Mouse (Mus musculus) lung, adult 18-20 months (tissue): ENCODE measurements at regions not wholly inside any gene's neighbourhood (a gene's known extent, or its start where the extent isn't known, plus 50 kb on each side); places are given as distances from the start of the nearest gene placed in this dataset.
A peak's percentile ranks its signal among the peaks of the same experiment; 100 is the strongest.

Experiments
- DNase-seq, 2 experiments: peaks; one replicate each; pipeline ENCODE4 v3.0.0; 2022; ENCODE audit warnings: mixed read lengths in 2 of 2

DNA sequence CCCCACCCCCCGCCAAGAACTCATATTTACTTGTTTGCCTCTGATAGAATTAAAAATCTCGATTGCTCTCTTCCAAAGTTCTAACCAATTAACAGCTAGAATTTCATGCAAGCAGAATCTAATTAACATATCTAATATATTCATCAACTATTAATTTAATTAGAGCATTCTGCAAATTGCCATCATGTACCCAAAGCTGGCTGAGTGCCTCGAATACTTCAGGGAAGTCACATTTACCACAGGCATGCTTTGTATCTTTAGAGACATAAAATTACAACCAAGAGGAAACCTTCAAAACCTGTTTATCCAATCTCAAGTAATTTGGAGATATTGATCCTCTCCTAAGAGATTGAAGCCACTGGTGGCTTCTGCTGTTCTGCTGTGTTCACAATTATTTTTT lies 401.6 kb upstream of the Nmur2 start:
- no peak for DNase-seq

DNA sequence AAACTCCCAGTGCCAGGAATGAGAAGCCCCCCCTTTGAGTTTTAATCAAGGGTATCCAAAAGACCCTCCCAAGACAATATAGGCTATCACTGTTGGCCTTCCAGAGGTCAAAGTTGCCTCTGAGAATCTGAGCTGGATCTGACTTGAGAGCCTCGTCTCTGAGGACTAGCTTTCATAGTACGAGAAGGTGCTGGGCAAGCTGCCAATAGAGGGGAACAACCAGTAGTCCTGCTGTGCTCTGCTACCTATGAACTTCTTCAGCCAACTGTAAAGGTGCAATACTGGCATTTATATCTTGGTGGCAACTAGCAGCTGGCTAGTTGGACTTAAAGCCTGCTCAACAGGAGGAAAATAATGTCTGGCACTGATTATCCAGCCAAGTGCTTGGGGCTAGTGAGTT lies 400.3 kb upstream of the Nmur2 start:
- DNase-seq: no peak

DNA sequence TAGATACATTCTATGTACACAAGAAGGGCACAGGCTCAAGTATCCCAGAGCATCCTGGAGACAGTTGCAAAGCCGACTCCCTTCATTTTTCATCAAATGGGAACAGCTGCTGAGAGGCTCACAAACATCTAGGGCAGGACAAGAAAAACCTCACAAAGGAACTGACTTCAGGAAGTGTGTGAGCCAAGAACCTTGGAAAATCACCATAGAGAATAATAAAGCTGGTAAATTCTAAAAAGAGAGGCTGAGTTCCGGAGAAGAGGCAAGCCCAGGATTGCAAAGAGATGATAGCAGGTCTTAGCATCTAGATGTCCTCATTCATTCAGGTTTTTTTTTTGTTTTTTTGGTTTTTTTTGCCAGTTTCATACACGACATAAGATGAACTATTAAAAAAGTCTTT lies 390.3 kb upstream of the Nmur2 start:
- no peak for DNase-seq

DNA sequence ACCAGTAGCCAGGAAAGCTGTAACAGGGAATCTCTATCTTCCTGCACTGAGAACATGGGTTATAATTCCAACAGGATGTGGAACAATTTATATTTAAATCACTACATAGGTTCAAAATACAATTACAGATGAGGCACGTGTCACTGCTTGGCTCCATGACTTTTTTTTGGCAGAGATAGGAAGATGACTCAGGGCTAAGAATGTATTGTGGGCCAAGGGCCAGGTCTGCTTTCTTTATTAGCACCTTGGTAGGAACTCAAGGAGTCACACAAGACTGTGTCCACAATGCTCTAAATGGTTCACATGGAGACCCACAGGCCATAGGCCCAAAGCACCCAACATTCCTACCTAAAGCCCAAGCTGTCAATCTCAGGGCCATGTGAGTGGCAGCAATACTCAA lies 344.0 kb upstream of the Nmur2 start:
- no peak for DNase-seq

DNA sequence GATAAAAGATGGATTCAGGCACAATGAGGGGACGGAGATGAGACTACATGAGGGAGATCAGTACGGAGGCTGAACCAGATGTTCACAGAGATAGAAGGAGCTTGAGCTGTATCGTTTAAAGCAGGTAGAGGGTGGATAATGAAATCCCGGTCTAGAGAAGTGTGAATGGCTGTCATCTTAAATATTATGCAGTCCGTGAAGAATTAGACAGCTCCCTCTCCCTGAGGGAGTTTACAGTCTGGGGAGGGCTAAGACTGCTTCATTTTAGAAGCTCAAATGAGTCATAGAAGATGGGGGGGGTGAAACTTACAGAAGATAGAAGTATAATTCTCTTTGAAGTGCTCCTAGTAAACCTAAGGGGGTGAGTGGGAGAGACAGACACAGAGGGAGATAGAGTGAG lies 336.7 kb upstream of the Nmur2 start:
- no peak for DNase-seq

DNA sequence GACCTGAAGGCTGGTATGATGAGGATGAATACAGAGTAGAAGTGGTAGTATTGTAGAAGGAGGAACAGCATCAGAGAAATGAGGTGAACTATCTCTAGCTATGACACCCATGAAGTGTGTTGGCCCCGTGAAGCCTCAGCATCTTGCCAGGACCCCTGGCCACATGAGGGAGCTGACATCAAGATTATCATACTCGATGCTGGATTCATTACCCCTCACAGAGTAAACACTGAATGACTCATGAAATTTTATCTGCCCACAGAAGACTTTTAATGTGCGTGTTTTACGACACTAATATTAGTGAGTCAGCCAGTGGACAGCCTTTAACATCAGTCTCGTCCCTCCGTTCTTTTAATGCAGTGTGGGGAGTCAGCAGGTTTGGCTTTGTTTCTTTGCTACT lies 333.5 kb upstream of the Nmur2 start:
- no peak for DNase-seq

DNA sequence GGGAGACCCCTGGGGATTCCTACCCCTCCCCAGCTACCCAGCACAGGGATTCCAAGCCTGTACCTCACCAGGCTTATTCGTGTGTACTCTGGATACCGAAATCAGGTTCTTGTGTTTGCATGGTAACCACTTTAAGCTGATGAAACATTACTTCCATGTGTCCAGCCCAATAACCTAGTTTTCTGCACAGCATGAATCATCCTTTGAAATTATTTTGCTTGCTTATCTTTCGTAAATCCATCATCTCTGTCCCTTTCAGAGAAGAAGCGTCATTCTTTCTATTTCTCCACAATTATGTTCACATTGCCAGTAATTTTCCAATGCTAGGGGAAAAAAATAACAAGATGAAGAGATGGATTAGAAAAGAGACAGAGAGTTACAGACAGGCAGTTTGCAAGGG lies 332.8 kb upstream of the Nmur2 start:
- DNase-seq: no peak

DNA sequence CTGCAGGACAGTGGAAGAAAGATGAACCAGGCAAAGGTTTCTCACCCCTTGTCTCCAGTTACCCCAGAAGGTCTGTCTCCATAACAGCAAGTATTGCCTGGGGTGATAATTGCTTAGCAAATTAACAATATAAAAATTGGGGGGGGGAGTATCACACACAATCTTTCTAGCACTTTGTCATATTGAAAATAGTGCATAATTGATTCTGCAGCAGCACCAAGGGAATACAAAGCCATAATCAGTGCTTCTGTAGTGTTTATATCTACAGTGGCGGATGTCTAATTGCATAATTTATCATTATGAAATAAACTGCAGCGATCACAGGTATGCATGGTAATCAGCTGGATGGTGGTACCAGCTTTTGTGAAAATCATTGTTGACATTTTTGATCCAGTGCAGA lies 316.9 kb upstream of the Nmur2 start:
- DNase-seq: no peak

DNA sequence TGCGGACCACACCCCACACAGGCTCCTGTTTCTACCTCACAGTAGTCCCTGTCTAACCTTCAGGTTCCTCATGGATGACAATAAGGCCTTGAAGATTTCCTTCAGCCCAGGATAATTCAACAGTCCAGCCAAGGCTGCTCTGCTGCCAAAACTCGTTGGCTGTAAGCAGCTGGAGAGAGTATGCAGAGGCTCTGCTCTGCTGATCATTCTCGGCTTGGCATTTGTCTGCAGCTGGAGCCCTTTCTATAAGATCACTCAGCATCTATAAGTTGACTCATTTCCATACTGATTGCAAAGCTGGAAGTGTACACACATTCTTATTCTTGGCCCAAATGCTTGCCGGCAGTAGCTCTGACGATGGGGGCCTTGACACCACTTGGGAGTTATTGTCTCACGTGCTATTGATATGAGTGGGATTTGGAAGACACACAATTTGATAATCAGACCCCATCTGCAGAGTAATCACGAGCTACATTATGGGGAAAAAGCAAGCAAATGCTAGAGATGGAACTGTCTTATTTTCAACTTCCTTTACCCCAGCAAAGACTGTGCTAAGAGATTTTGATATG lies 311.1 kb upstream of the Nmur2 start:
- no peak for DNase-seq

DNA sequence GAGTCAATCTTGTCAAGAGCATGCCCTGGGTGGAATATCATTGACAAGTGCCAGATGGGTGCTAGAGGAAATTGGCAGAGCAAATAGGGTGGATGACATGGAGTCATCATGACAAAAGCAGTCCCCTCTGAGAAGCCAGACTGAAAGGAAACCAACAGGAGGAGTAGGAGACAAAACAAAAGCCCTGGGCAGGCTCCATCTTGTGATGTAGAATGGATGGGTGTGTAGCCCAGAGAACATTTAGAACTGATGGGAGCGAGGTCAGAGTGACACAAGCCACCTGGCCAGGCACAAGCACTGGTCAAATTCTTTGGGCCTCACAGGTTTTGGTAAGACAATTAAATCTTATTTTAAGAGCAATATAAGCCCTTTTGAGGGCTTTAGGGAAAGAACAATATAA lies 310.4 kb upstream of the Nmur2 start:
- peak; percentile 4 to 30 for DNase-seq

DNA sequence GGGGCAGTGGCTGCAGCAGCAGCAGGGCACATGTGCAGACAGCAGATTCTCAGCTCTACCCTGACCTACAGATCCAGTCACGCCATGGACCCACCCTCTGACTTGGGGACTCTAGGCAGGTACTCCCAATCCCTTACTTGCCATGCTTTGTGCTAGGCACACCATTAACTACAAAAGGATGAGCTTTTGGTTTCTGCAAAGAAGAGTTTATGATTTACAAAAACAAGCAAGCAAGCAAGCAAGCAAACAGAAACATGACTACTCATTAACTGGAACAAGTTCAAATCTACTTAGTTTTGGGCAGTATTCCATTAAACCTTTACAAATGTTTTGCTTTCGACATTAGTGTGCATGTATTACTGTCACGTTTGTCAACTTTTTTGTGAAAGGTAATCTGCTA lies 309.0 kb upstream of the Nmur2 start:
- DNase-seq: no peak

DNA sequence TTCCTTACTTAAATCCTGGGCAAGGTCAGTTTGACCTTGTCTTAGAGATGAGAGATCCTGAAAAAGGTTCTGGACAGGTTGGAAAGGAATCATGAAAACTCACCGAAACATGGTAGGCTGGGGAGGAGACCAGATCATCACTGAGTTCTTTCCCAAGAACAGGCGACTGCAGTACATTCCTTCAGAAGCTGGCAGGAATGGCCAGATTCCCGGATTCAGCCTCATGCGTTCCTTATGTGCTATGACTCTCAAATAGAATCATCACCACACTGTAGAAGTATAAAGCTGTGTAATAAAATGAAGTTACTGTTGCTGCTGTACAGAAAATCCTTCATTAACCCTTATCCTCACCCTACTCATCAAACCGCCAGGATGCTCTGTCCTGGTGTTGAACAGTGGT lies 307.6 kb upstream of the Nmur2 start:
- DNase-seq: no peak

DNA sequence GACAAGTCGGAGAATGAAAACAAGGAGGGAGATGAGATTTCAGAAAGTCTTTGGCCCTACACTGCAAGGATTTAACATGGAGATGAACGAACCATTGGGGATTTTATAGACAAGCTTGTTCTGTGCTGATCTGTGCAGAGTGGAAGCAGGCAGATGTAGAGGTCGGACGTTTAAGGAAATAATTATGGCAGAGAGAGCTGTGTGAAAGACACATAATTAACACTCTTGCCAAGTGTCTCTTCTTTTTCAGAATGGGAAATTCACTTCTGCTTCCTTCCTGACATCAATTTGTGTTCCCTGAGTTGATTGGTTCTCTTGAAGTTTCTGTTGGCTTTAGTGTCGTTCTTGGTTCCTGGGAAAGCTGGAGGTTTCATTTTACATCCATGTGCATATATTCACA lies 302.3 kb upstream of the Nmur2 start:
- DNase-seq: no peak

DNA sequence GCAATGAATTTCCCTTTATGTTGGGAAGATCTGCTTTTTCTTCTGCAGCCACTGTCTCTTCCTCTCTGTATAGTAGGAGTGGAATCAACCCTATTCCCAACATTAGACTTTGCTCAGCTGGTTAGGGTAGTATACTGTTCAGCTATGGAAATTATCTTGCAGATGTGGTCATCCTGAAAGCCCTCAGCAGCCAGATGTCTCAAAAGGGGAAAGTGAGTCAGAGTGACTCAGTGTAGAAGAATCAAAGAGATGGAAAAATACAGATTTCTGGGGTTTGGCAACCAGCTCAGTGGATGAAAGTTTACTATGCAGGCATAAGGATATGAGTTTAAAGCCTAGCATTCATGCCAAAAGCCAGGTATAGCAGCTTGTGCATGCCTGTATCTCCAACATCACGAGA lies 300.9 kb upstream of the Nmur2 start:
- DNase-seq: no peak

DNA sequence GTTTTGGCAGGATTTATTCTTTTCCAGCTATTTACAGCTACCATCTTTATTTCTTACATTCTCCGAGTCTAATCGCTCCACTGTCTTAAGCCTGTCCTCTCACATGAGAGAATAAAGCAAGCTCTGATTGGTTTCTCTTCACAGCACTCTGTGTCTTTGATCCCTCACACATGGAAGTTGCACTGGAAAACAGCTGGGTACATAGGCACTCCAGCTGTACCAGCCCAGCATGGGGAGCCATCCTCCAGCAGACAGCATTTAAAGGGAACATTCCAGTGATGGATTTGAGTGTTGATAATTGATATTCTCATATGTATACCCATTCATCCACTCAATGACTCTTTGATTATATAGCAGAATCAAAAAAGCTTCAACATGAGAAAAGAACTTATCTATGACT lies 300.2 kb upstream of the Nmur2 start:
- DNase-seq: no peak

DNA sequence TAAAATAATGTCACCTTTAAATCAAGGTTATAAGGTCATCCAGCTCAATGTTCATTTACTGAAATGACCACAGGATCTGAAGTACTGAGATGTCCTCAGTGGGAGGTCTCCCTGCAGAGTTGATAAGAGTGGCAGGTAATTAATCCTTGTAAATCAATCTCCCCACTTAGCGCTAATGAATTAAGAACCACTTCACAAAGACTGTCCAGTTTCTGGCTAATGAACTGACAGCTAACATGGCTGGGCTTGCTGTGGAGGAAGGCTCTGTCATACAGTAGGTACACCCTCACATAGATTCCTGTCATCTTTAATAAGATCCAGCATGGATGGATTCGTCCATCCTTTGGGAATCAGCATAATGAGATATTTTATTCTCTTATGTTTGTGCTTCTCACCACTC lies 297.7 kb upstream of the Nmur2 start:
- DNase-seq: no peak

DNA sequence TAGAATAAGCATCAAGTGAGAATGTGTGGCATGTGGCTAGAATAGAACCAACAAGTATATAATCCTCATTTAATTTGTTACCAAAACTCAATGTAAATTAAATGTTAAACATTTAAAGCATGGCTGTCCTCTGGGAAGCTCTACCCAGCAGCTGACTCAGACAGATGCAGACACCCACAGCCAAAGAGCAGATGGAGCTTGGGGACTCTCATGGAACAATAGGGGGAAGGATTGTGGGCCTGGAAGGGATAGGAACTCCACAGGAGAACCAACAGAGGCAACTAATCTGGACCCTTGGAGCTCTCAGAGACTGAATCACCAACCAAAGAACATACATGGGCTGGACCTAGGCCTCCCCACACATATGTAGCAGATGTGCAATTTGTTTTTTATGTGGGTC lies 295.1 kb upstream of the Nmur2 start:
- DNase-seq: no peak

DNA sequence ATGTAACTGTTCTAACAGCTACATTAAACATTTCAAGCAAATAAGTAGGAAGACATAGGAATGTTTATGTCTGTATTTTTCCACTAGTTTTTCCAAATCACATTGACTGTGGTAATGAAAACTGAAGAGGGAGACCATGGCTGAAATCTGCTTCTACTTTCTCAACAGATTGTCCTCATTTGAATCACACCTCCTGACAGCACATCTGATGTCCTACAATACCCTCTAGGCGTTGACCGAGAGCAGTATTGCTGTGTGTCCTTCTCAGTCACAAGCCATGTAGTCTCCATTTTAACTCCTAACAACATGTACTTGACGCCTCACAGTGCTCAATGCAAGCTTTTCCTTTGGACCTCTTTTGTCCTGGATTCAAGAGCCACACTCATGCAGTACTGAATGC lies 279.5 kb upstream of the Nmur2 start:
- no peak for DNase-seq

DNA sequence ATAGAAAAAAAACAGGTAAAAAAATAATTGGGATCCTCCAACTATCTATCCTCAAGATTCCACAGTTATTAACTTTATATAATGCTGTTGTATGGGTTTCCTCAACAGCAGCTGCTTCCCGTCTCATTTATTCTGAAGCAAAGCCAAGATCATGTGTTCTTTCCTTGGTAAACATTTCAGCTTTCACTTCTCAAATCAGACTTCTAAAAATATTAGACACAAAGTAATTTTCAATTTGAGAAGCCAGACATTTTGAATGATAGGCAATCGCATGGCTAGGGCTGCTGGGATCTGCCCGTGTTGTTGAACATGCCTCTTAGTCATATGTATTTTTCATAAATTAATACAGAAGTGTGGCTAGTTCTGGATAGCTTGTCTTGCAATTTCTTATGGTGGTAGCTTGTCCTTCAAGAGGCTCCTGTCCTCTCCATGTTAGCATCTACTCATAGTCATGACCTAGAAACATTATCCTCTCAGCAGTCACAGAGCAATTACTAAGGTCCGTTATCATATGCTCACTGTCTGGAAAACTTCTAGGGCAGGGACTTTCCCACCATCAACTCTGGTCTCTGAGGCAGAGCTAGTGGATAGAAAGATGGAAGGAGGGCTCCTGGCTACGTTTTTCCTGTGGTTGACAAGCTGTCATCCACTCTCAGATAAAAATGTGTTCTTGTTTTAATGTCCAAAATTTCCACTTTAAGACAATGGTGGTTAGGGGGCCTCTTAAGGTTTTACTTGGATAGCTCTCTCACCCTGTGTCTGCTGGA lies 274.6 kb upstream of the Nmur2 start:
- no peak for DNase-seq

DNA sequence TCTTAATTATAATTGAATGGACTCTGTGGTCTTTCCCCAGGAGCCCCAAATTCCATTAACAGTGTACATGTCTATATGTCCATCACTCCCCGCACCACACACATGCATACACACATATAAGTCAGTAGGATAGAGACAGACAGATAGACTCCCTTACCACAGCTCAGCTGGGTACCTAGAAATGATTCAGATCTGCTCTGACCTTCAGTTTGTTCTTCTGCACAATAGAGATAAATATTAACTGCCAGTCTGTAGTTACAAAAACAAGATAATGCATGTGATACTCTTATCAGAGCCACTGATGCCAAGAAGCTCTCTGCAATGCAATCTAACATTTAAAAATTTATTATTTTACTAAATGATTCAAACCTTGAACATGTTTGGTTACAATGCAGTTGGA lies 268.7 kb upstream of the Nmur2 start:
- no peak for DNase-seq

DNA sequence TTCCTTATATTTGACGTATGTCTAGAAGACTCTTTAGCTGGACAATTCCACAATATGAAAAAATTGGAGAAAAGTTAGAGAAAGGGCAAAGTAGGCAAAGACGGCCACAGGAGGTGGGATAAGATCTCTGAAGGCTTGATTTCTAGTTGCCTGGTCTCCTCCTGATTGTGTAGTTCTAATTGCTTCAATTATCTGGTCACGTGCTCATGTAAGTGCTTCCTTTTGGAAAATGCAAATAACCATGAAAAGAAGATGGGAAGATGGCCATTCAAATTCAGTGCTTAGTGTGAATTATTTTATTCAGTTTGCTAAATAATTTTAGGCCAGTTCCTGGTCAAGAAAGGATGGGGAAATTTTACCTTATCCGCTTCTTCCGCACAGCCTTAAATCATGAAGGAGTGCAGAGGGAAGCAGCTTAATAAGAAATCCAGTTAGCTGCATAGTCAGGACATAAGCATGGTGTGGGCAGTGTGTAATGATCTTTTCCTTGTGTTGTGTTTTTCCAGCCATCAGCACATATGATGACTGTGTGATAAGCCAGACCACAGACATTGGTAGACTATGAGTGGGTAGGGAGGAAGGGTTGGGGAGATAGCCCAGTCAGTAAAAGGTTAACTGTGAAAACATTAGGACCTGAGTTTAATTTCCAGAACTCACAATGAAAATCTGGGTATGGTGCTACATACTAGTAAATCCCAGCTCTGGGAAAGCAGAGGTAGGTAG lies 267.7 kb upstream of the Nmur2 start:
- DNase-seq: no peak

DNA sequence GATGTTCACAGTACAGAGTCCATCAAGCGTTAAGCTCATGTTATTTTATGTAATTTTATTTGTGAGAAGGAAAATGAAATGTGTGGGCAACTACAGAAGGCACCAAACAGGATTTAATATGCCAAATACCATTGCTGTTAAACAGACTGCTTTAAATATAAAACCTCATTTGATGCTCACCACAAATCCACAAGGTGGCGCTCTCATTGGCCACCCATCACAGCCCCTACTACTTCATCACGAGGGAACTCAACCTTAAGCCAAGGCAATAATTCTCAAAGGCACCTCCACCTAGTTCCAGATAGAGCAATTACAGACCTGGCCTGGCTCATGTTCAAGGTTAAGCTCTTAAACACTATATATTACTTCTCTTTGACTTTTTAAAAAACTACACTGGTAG lies 266.2 kb upstream of the Nmur2 start:
- no peak for DNase-seq

DNA sequence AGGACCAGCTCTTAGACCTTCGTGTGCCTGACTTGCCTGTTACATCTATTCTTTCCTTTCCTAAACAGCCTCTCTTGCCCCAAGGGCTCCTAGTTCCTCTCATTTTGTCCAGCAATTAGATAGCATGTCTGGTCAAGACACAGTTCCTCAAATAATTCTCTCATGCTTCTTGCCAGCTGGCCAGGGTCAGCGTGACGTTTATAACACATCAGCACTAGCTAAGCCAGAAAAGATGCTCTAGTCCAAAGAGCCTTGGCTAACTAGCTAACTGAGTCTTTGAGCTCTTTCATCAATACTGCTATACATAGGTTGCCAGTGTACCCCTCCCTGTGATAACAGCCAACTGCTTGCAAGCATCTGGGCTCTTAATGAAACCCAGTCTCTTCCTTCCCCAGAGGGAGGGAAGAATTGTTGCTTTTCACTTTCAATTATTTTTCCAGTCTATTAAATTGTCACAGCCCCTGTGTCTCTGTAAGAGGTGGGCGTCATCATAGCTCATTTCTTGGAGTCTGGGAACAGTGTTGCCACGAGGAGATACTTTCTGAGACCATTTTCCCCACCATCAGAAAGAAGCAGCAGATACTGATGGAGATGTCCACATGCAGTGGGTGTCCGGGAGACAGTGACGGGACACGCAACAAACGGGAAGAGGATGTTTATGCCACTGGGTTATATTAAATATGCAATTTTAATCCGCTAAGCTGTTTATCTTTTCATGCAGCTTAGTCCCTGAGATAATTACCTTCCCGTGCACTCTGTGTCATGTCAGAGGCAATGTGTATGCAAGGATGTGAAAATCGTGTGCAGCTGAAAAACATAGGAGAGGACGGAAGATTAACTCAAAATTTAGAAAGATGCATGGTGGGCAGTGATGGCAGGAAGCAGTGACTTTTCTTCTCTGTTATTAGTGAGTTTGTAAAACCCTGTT lies 250.1 kb upstream of the Nmur2 start:
- peak; percentile 9 to 29 for DNase-seq
